Mouse (Mus musculus) lung, embryonic 15.5 days (tissue): ENCODE results near the gene Rapgef1. TPM values are rescaled to one million over a fixed set of nuclear protein-coding genes. Genes with fewer than 3 reads are reported as not detected.
A peak's percentile ranks its signal among the peaks of the same experiment; 100 is the strongest.

ENCODE experiments used
- ATAC-seq: fragments of 200-750 bp; cut with Nextera tagmentation; 2 replicates; pipeline ENCODE4 v1.8.0; 2017; ENCODE audit warnings: moderate number of reproducible peaks, borderline replicate concordance; ENCODE audit not compliant: low FRiP score, low TSS enrichment; ENCODE audit errors: extremely low read depth
- H3K27ac ChIP-seq: fragments of 300-500 bp; sonication (generic); 2 replicates; pipeline ENCODE4 v1.5.1; 2015; ENCODE audit warnings: moderate library complexity, mild to moderate bottlenecking, inconsistent platforms
- H3K27me3 ChIP-seq: fragments of 300-500 bp; sonication (generic); 2 replicates; pipeline ENCODE4 v1.6.1; 2015; ENCODE audit warnings: inconsistent platforms
- H3K36me3 ChIP-seq: fragments of 300-500 bp; sonication (generic); 2 replicates; pipeline ENCODE4 v1.6.1; 2015; ENCODE audit warnings: inconsistent platforms
- H3K4me1 ChIP-seq: fragments of 300-500 bp; sonication (generic); 2 replicates; pipeline ENCODE4 v1.6.1; 2015; ENCODE audit warnings: inconsistent platforms
- H3K4me2 ChIP-seq: fragments of 300-500 bp; sonication (generic); 2 replicates; pipeline ENCODE4 v1.6.1; 2015; ENCODE audit warnings: inconsistent platforms, mild to moderate bottlenecking, moderate library complexity
- H3K4me3 ChIP-seq: fragments of 300-500 bp; sonication (generic); 2 replicates; pipeline ENCODE4 v1.5.1; 2015; ENCODE audit warnings: mild to moderate bottlenecking, inconsistent platforms
- H3K9ac ChIP-seq: fragments of 300-500 bp; sonication (generic); 2 replicates; pipeline ENCODE4 v1.6.1; 2015; ENCODE audit warnings: inconsistent platforms
- H3K9me3 ChIP-seq: fragments of 300-500 bp; sonication (generic); 2 replicates; pipeline ENCODE4 v1.6.1; 2016; ENCODE audit warnings: inconsistent platforms
- WGBS: fragments of 180-500 bp; shearing (Covaris S2); methylation state at CpG from one replicate; pipeline ENCODE4 v1.1.7; 2015; 5-methylcytosine and 5-hydroxymethylcytosine counted together
- polyA plus RNA-seq: library from polyadenylated mRNA; unstranded; fragments of >200 nt; fragmentation: Nextera tagmentation; extraction: Ambion mirVana; gene quantifications from 2 replicates; pipeline ENCODE4 v1.2.1, GENCODE M21; 2015

Rapgef1 gene
- polyA plus RNA-seq, 1 experiment from 2014 or later, result 14.2 TPM

DNA sequence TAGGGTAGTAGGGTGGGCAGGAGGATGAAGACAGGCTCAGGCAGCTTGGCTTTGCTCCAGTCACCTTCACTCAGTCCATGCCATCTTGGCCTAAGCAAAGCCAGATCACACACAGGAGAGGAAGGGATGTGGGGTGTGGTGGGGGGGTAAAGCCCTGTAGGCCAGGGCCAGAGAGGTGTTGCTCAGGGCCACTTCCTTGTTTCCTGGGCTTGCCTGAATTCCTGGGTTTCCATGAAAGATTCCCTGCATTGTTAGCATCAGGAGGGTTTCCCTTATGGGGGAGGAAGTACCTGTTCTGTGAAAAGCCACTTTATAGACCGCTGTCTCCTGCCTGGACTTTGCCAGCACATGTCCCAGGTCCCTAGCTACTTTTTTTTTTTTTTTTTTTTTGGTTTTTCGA is 94.0 kb downstream of the Rapgef1 start:
- Histone ChIP-seq H3K36me3 (peaks cover 18% of the 10 kb centered on the region), H3K27ac (no peak overlapping the region)

DNA sequence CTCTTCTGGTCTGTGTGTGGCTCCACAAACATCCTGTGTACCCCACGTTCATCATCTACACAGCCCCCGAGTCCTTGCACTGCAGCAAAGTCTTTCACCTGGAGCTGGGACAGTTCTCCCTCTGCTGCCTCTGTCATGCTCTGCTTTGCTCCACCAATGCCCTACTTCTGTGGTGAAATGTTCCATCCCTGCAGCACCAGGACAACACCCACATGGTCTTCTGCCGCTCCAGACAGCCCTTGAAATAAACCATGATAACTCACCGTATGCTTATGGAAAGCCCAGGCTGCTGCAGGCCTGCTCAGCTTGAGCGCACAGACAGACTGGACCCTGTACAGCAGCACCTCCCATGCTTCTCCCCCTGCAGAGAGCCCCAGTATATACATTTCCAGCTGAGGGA is 94.6 kb downstream of the Rapgef1 start:
- Histone ChIP-seq H3K27ac (no peak overlapping the region), H3K4me2 (no peak overlapping the region)
- no peak for ATAC-seq

More for the DNA sequence above, 94.0 kb downstream of the Rapgef1 start:
- Histone ChIP-seq H3K4me1 (peaks cover 24% of the 10 kb centered on the region), H3K9ac (no peak overlapping the region), H3K4me2 (no peak overlapping the region), H3K4me3 (no peak overlapping the region), H3K27me3 (no peaks in the 10 kb centered on the region), H3K9me3 (no peaks in the 10 kb centered on the region)
- ATAC-seq, result no peak
- 64% methylated on average over 2 of the region's 2 CpGs for WGBS

DNA sequence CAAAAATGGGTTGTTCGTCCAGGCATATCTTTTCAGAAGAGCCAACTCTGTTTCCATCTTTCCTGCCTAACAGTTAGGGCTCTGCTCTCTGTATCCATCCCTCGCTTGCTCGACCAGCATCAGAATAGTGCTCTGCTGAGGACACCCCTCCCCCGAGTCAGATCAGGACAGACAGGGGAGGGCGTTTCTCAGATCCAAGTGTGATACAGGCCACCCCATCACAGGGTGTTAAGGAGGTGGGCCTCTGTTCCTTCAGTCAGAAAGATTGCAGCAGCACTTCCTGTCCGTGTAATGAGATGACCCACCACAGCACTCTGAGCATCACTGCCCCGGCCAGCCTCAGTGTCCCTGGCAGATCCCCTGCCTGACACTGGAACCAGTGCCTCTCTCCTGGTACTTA is 96.6 kb downstream of the Rapgef1 start:
- whole genome bisulfite sequencing, result 19% methylated on average over 7 of the region's 7 CpGs
- no peak overlapping the region for H3K9ac ChIP-seq
- H3K27me3 ChIP-seq, result no peaks in the 10 kb centered on the region
- peaks cover 18% of the 10 kb centered on the region for H3K36me3 ChIP-seq
- no peak overlapping the region; the same call in 1 of the 2 replicates for H3K4me2 ChIP-seq
- H3K4me1 ChIP-seq, result peaks cover 24% of the 10 kb centered on the region
- H3K9me3 ChIP-seq, result no peaks in the 10 kb centered on the region
- peak overlapping the region; percentile 92 for H3K27ac ChIP-seq
- no peak for ATAC-seq
- no peak overlapping the region for H3K4me3 ChIP-seq

More for the DNA sequence above, 94.6 kb downstream of the Rapgef1 start:
- 72% methylated on average over 5 of the region's 5 CpGs for WGBS
- peaks cover 24% of the 10 kb centered on the region for H3K4me1 ChIP-seq
- peaks cover 20% of the 10 kb centered on the region for H3K36me3 ChIP-seq
- no peak overlapping the region for H3K9ac ChIP-seq
- H3K27me3 ChIP-seq, result no peaks in the 10 kb centered on the region
- no peaks in the 10 kb centered on the region for H3K9me3 ChIP-seq
- no peak overlapping the region for H3K4me3 ChIP-seq

- peaks cover 24% of the 10 kb centered on the region for H3K4me1 ChIP-seq
- ATAC-seq, result peak; percentile 93
These were observed 97.2 kb downstream of the Rapgef1 start for GRCm38 (mm10) chr2:29716691-29717090.

DNA sequence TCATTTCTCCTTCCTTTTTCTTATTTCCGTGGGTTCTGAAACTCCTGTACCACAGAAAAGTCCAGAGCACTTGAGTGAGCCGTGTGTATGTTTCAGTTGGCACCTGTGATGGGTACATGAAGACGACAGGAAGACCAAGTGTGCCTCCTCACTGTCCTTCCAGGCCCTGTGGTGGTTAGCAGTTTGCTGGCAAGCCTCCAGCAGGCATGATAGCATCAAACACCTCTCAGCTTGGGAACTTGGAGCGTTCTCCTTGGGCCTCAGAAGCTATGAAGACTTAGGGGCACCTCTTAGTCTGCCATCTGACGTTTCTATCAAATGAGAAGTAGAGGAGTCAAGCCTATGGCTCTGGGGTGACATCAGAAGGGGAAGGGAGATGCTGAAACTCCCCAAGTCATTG is 99.1 kb downstream of the Rapgef1 start:
- peaks cover 24% of the 10 kb centered on the region for H3K4me1 ChIP-seq
- H3K4me2 ChIP-seq, result no peak overlapping the region
- no peak overlapping the region for H3K4me3 ChIP-seq
- WGBS, result 75% methylated on average over 5 of the region's 5 CpGs
- H3K27ac ChIP-seq, result no peak overlapping the region
- no peak overlapping the region for H3K9ac ChIP-seq
- H3K9me3 ChIP-seq, result no peaks in the 10 kb centered on the region
- H3K36me3 ChIP-seq, result peaks cover 20% of the 10 kb centered on the region
- no peak for ATAC-seq
- H3K27me3 ChIP-seq, result no peaks in the 10 kb centered on the region

More at GRCm38 (mm10) chr2:29716691-29717090, 97.2 kb downstream of the Rapgef1 start:
- 7% methylated on average over 6 of the region's 6 CpGs for WGBS
- Histone ChIP-seq H3K9me3 (no peaks in the 10 kb centered on the region), H3K4me3 (no peak overlapping the region), H3K36me3 (peaks cover 18% of the 10 kb centered on the region), H3K27me3 (no peaks in the 10 kb centered on the region), H3K4me2 (no peak overlapping the region; the same call in 1 of the 2 replicates), H3K9ac (no peak overlapping the region), H3K27ac (peak overlapping the region; percentile 92)

DNA sequence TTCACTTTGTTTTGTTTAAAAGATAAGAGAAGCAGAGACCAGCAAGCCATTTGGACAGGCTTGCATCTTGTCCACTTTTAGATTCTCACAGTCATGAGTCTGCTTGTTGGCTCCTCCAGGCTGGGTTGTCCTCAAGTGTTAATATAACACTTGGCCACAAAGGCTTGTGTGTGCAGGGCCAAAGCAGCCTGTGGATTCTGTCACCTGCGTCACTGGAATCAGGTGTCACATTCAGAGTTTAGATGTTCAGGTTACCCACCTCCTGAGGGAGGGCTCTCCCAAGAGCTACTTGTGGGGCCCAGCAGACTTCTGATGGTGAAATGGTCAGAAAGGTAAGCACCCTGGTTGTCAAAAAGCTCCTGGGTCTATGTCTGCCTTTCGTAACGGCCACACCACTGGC is 103.6 kb downstream of the Rapgef1 start:
- H3K4me3 ChIP-seq, result no peak overlapping the region
- no peaks in the 10 kb centered on the region for H3K4me1 ChIP-seq
- H3K27ac ChIP-seq, result peak overlapping the region; percentile 39; the same call in 1 of the 2 replicates
- H3K9me3 ChIP-seq, result no peaks in the 10 kb centered on the region
- no peaks in the 10 kb centered on the region for H3K27me3 ChIP-seq
- no peak overlapping the region for H3K4me2 ChIP-seq
- WGBS, result 69% methylated on average over 3 of the region's 3 CpGs
- peaks cover 34% of the 10 kb centered on the region for H3K36me3 ChIP-seq
- no peak for ATAC-seq
- no peak overlapping the region for H3K9ac ChIP-seq

DNA sequence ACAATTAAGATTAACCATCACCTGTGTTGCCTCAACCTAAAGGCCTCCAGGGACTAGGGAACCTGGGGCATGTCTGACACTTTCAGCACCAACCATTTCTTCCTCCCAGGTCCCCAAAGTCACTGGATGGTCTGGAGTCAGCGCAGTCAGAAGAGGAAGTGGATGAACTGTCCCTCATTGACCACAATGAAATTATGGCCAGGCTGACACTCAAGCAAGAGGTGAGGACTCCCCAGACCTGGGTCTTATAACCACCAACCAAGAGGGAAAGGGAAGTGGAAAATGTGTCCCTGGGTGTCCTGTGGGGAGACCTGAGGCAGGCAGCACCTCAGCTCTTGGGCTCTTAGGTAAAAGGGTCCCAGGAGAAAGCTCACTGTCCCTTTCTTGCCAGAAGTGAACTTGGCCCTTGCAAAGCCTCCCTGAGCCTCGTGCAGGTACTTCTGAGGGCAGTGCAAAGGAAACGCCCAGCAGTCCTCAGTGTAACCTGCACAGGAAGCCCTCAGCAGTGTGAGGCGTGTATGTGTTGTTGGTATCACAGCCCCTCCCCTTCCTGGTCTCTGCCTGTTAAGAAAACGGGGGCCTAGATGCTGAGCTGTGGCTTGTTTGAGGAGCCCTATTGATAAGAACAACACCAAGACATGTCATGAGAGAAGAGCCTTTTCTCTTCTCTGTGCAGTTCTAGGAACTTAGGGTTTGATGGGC is 105.3 kb downstream of the Rapgef1 start:
- Histone ChIP-seq H3K4me3 (no peak overlapping the region), H3K4me1 (no peaks in the 10 kb centered on the region), H3K4me2 (no peak overlapping the region), H3K9me3 (no peaks in the 10 kb centered on the region), H3K27me3 (no peaks in the 10 kb centered on the region), H3K9ac (no peak overlapping the region), H3K27ac (no peak overlapping the region), H3K36me3 (peaks cover 35% of the 10 kb centered on the region)
- 63% methylated on average over 5 of the region's 5 CpGs for WGBS
- ATAC-seq, result no peak

DNA sequence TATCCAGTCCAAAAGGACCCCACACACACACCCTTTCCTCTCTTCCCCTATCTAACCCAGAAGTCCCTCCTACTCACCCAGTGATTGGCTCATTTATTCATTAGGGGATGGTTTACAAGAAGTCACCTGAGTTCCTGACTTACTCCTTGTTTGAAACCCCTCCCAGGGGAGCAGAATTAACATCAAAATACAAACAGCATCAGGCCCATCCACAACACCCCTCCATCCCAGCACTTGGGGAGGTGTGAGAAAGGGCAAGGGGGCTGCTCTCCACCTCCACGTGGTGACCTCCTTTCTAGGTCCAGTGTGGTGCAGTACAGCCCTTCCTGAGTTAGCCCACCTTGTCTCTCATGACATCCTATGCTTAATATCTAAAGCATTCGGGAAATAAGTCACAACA is 110.0 kb downstream of the Rapgef1 start:
- H3K4me3 ChIP-seq, result no peak overlapping the region
- ATAC-seq, result no peak
- no peak overlapping the region for H3K4me2 ChIP-seq
- no peaks in the 10 kb centered on the region for H3K27me3 ChIP-seq
- no peaks in the 10 kb centered on the region for H3K4me1 ChIP-seq
- WGBS, result 35% methylated on average over 2 of the region's 2 CpGs
- H3K27ac ChIP-seq, result no peak overlapping the region
- no peak overlapping the region for H3K9ac ChIP-seq
- H3K9me3 ChIP-seq, result no peaks in the 10 kb centered on the region
- peaks cover 51% of the 10 kb centered on the region for H3K36me3 ChIP-seq

- Histone ChIP-seq H3K27me3 (no peaks in the 10 kb centered on the region), H3K4me2 (no peak overlapping the region), H3K4me3 (no peak overlapping the region), H3K9me3 (no peaks in the 10 kb centered on the region), H3K9ac (no peak overlapping the region), H3K4me1 (peaks cover 4% of the 10 kb centered on the region; the same call in 1 of the 2 replicates), H3K36me3 (peaks cover 55% of the 10 kb centered on the region), H3K27ac (no peak overlapping the region)
- 61% methylated on average over 3 of the region's 3 CpGs for WGBS
- no peak for ATAC-seq
These were observed 112.0 kb downstream of the Rapgef1 start for GRCm38 (mm10) chr2:29731545-29731944.

GRCm38 (mm10) chr2:29732559-29732958 is 113.0 kb downstream of the Rapgef1 start:
- Histone ChIP-seq H3K4me3 (no peak overlapping the region), H3K36me3 (peaks cover 59% of the 10 kb centered on the region)
- WGBS, result 83% methylated on average over 10 of the region's 10 CpGs

GRCm38 (mm10) chr2:29733348-29733747 is 113.8 kb downstream of the Rapgef1 start:
- H3K4me1 ChIP-seq, result peaks cover 4% of the 10 kb centered on the region; the same call in 1 of the 2 replicates
- H3K27me3 ChIP-seq, result no peaks in the 10 kb centered on the region
- no peak overlapping the region for H3K27ac ChIP-seq
- H3K4me2 ChIP-seq, result no peak overlapping the region
- no peak for ATAC-seq
- 94% methylated on average over 5 of the region's 5 CpGs for WGBS
- peaks cover 62% of the 10 kb centered on the region for H3K36me3 ChIP-seq
- no peak overlapping the region for H3K9ac ChIP-seq
- H3K9me3 ChIP-seq, result no peaks in the 10 kb centered on the region
- H3K4me3 ChIP-seq, result no peak overlapping the region

More at GRCm38 (mm10) chr2:29732559-29732958, 113.0 kb downstream of the Rapgef1 start:
- no peak overlapping the region for H3K27ac ChIP-seq
- no peak overlapping the region for H3K9ac ChIP-seq
- H3K27me3 ChIP-seq, result no peaks in the 10 kb centered on the region
- ATAC-seq, result no peak
- H3K4me2 ChIP-seq, result no peak overlapping the region
- peaks cover 4% of the 10 kb centered on the region; the same call in 1 of the 2 replicates for H3K4me1 ChIP-seq
- no peaks in the 10 kb centered on the region for H3K9me3 ChIP-seq

DNA sequence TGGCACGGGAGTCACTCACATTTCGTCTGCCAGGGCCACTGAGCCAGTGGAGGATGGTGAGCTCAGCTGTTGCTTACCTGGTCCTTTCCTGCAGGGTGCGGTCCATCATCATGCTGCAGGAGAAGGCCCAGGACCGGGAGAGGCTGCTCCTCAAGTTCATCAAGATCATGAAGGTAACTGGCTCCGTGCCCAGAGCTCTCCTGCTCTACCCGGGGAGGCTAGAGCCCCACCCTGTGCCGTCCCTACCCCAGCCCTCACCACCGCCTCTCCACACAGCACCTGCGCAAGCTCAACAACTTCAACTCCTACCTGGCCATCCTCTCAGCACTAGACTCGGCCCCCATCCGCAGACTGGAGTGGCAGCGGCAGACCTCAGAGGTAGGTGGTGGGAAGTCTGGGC is 116.2 kb downstream of the Rapgef1 start:
- peak; percentile 48 for ATAC-seq
- Histone ChIP-seq H3K27me3 (no peaks in the 10 kb centered on the region), H3K4me3 (no peak overlapping the region), H3K4me2 (no peak overlapping the region), H3K27ac (peak overlapping the region; percentile 66; the same call in 1 of the 2 replicates), H3K36me3 (peaks cover 51% of the 10 kb centered on the region), H3K9me3 (no peaks in the 10 kb centered on the region), H3K4me1 (peaks cover 4% of the 10 kb centered on the region; the same call in 1 of the 2 replicates), H3K9ac (no peak overlapping the region)
- 71% methylated on average over 12 of the region's 12 CpGs for WGBS
